Mouse (Mus musculus) olfactory bulb, adult 2 months (tissue): ENCODE results near the gene Prr7.

ENCODE experiments used
- CTCF ChIP-seq: fragments of 200-500 bp; IDR thresholded peaks from 2 replicates; pipeline ENCODE4 v1.5.1; 2012; ENCODE audit warnings: low read depth, mild to moderate bottlenecking, low read length, moderate library complexity; ENCODE audit not compliant: insufficient read depth
- POLR2A ChIP-seq: fragments of 200-500 bp; IDR thresholded peaks from 2 replicates; pipeline ENCODE4 v1.6.1; 2012; ENCODE audit warnings: mild to moderate bottlenecking, low read depth, low read length, moderate library complexity; ENCODE audit not compliant: insufficient read depth

GRCm38 (mm10) chr13:55473961-55474360 is 9.9 kb downstream of the Prr7 start:
- TF ChIP-seq CTCF: no peak
- TF ChIP-seq POLR2A: no peak
